Mouse (Mus musculus): ENCODE measurements around the gene Angel1. TPM values are rescaled to one million over a fixed set of nuclear protein-coding genes. Genes with fewer than 3 reads are reported as not detected.

The Angel1 gene
- total RNA-seq, 2 experiments from 2014 or later, result 2.9 to 4.9 TPM

GRCm38 (mm10) chr12:86679546-86679930 lies 46.7 kb downstream of the Angel1 start:
- DNase-seq, result no peak

DNA sequence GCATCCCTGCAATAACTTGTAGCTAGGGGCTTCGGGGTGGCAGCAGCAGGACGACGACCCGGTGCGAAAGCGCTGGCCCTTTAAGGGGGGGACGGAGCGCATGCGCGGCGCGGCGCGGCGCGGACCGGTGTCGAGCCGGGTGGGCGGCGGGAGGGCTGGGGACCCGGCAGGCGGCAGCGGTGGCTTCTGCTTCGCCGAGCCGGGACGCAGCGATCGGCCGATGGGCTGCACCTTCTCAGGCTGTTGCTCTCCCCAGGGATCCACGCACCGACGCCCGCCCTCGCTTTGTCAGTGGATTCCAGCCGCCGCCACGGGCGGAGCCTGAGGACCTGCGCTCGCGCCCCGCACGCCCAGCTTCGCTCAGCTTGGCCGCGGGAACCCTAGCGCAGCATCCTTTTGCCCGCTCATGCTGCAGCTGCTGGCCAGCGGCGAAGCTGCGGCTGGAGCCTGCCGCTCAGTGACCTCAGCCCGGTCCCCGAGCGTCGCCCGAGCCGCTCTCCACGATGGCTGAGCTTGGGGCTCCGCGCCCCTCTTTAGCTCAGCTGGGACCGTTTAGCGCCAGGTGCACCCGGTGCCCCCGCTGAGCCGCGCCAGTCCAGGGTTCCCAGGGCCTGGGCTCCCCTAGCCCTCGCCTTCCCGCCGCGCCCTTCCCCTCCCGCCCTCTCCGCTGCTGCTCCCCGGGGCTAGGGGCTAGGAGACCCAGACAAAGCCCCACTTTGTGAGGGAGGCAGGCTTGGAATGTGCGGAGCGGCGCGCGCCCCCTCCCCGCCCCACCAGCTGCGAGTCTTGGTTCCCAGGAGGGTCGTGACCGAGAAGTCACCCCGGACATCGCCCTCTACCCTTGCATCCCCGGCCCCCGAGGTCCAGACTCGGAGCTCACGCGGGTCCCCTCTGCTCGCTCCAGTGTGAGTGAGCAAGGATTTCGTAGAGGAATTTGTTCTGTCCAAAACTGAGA lies 47.4 kb downstream of the Angel1 start, which contains the start of gene Vash1:
Gene Vash1, plus strand, starts transcription at position 110 of the 955 bp plus-strand sequence.
- DNase-seq, result peak; percentile 77

- no peak for DNase-seq
Measured at GRCm38 (mm10) chr12:86672507-86672906, 53.8 kb downstream of the Angel1 start.

DNA sequence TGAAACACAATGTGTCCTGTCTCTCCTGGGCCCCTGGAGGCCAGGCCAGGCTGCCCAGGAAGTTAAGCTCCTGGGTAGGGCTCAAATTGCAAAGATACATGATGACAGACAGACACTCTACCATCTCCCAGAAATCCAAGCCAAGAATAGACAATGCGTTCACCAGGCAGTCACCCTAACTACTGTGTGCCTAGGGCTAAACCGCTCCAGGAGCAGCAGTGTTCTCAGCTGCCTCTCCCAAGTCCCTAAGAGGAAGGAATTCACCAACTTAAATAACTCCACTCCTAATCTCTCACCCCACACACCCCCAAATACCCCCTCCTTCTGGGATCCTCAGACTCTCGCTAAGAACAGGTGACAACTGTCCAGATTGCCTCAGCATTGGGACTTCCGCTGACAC lies 54.2 kb downstream of the Angel1 start:
- no peak for DNase-seq

- no peak for DNase-seq
Measured at GRCm38 (mm10) chr12:86668404-86668803, 57.9 kb downstream of the Angel1 start.

- no peak for DNase-seq
Measured at GRCm38 (mm10) chr12:86665656-86666055, 60.6 kb downstream of the Angel1 start.

- no peak for DNase-seq
Measured at GRCm38 (mm10) chr12:86660466-86660865, 65.8 kb downstream of the Angel1 start.

- DNase-seq, result no peak
Measured at GRCm38 (mm10) chr12:86659447-86659968, 66.8 kb downstream of the Angel1 start.

DNA sequence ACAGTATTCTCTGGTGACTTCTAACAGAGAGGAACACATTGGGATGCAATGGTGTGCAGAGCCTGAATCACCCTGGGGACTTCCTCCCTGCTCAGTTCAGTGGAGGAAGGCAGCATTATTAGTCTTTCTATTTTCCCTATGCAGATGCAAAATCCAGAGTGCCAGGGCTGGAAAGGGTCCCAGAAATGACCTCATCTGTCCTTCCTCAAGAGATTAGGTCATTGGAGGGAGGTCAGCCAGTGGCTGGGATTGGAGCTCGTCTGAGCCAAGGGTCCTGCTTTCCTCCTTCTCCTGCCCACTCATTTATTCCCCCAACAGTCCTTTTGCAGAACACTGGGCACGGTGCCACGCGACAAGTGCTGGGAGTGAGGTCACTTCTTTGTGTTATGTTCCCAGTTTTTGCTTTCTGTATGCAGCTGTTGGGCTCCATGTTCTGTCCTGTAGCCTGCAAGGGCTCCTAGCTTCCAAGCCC lies 73.7 kb downstream of the Angel1 start:
- peak; percentile 86 for DNase-seq

DNA sequence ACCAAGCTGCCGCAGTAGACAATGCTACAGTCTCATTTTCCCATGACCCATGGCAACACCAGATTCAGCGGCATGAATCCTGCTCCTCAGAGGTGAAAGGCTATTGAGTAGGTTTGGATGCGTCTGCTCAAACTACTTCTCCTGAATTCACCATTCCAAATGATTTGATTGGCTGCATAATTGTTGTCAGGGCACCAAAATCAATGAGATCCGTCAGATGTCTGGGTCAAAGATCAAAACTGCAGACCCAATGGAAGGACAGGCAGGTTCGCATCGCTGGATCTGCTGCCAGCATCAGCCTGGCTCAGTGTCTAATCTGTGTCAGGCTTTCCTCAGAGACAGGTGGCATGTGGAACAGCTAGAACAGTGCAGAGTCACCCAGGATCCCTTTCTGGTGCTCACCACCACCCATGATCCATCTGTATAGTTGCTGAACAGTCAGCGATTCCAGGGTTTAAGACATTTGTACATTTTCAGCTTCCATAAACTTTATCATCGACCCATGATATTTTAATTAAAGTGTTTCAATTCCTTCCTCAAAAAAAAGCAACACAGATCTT lies 74.9 kb downstream of the Angel1 start:
- DNase-seq, result no peak

Other genes with a start within 250 kb of the Angel1 start
- gene Vash1, start 47.8 kb downstream of the Angel1 start, total RNA-seq (2021), result 10 to 100 TPM; 14.7 to 20.6 TPM
- not detected for gene Lrrc74a, start 7.9 kb upstream of the Angel1 start, total RNA-seq (2021)
- gene Irf2bpl, start 158.3 kb upstream of the Angel1 start, total RNA-seq (2021), result 10 to 100 TPM; 39.7 to 53.2 TPM
- gene Cipc, start 220.6 kb upstream of the Angel1 start, total RNA-seq (2021), result 10 to 100 TPM; 21.0 to 23.7 TPM